Mouse (Mus musculus) skeletal muscle tissue, adult 2 months (tissue): ENCODE data around the gene Bag6.

Source experiments
- DNase-seq: peaks from one replicate; pipeline ENCODE4 v3.0.0-alpha.2; 2012; ENCODE audit warnings: low read depth, low spot score

Bag6 gene

DNA sequence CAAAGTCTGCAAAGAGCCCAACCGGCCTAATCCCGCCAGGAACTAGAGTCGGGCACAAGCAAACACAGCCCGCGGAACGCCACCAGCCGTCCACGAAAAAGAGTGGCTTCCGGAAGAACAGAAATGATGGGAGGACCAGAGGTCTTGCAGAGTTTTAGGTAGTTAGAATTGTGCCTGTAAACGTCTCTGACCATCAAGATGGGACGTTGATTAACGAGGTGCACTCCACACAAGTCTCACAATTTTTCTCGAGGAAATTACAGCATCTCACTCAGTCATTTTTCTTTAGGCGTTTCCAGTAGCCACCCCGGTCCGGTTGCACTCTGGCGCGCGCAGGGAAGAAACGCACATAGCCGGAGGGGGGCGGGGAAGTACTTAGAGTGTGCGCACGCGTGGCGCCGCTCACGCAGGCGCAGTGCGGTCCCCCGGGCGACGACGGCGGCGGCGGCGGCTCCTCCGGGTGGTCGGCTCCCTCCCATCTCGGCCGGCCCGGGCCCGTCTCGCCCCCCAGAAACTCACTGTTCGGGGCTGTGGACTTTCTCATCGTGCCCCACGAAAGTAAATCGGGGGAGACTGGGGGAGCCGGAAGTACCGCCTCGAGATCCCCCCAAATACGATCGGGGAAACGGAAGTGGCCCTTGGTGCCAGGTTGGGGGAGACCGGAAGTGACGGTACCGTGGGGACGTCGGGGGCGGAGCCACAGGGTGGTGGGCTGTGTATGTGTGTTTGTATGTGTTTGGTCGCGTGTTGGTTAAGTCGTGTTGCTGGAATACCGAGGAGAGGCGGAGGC, at the start of gene Bag6:
Gene Bag6 (plus strand): TSS at position 378 of the 790 bp plus-strand sequence.
- peak; percentile 91 for DNase-seq

- no peak for DNase-seq
These were observed 49.6 kb upstream of the Bag6 start, which contains the start of gene Ly6g6f for GRCm38 (mm10) chr17:35085208-35085865. Gene Ly6g6f (minus strand): TSS chr17:35085610.

DNA sequence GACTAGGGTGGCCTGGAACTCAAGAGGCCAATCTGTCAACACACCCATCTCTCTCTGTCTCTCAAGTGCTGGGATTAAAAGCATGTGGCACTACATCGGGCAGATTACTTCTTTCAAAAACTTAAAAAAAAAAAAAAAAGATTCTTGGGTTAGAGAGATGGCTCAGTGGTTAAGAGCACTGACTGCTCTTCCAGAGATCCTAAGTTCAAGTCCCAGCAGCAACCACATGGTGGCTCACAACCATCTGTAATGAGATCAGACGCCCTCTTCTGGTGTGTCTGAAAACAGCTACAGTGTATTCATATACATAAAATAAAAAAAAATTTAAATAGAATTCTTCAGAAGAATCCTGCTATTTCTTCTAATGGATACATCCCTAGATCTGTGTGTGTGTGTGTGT, 46.8 kb upstream of the Bag6 start:
- no peak for DNase-seq

DNA sequence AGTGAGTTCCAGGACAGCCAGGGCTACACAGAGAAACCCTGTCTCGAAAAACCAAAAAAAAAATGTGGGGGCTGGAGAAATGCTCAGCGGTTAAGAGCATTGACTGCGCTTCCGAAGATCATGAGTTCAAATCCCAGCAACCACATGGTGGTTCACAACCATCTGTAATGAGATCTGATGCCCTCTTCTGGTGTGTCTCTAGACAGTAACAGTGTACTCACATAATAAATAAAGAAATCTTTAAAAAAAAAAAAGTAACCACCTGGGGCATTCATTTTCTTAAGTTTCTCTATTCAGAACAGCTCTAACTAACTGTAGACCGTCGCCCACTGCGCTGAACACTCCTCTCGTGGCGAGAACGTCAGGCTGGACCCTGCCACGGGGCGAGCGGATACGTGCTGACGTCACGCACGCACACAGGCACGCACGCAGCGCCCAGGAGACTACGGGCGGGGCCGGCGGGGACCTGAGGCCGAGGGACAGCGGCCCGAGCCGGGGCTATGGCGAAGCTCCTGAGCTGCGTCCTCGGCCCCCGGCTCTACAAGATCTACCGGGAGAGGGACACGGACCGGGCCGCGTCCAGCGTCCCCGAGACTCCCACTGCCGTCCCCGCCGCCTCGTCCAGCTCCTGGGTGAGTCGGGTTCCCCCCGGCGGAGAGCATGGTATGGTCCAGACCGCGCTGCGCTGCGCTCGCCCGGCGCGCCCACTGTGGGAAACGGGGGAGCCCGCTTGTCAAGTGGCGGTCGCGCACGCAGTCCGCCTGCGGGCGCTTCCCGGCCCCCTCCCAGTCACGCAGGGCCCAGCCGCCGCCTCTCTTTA, 45.9 kb upstream of the Bag6 start, which contains the start of gene Abhd16a:
Gene Abhd16a (plus strand): TSS at position 439 of the 820 bp plus-strand sequence.
- peak; percentile 89 for DNase-seq

DNA sequence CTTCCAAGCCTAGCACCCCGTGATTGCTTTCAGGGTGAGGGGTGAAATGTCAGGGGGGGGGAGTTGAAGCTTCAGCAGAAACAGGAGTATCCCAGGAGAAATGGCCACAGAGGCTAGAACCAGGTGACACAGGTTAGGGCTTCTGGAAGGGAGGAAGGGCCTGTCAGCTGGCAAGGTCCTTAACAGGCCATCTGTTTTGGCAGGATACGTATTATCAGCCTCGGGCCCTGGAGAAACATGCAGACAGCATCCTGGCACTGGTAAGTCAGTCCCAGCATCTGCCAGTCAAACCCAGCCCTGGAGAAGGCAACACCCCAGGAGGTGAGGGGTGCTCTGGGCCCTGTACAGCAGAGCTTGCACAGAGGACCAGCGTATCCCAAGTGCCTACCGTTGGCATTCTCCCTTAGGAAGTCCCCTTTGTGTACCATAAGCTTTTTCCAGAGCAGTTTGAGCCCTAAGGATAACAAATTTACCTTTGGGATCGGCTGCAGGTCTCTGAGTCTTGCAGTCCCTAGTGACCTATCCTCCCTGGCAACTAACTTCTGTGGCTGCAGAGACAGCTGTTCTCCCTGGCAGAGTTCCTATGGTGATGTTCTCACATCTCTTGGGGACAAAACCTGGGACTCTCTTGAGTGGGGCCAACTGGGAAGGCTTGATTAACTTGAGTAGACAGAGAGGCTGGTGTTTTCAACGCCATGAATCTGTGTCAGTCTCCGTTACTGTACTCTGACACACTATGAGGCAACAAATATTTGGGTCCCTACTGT, 44.6 kb upstream of the Bag6 start:
- peak; percentile 65 for DNase-seq

GRCm38 (mm10) chr17:35092403-35093198, 42.4 kb upstream of the Bag6 start:
- no peak for DNase-seq

DNA sequence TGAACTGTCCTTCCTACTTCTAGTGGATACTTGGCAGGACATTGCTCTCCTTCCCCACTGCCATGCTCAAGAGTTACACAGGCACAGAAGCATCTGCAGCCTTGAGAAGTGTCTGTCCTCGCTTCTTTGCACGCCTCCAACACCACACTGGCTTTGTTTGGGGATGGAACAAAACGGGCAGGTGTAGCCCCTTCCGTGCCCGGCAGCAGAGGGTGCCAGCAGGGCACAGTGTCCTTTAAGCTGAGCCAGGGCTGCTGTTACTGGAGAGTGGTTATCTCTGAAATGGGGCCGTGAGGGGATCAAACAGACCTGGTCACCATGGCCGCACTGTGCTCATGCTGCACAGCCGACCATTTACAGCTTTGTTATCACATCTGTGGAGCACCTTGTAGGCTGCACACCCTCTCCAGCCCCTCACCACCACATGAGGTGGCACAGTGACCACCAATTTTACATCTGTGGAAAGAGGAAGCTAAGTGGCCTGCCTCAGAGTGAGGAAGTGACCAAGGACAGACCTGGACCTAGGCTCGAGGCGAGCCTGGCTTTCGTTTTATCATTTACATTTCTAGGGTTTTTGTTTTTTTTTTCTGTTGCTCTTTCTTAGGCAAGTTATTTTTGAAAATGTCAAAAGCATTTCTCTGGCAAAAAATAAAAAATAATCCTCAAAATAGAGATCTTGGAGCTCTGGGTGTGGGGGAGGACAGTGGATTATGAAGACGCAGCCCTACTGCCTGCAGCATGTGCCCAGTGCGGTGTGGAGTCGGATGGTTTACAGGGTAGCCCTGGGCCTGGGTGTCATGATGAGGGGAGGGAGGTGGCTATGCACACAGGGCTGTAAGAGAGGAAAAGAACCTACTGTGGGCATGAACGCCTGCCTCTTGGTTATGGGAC, 40.3 kb upstream of the Bag6 start:
- DNase-seq: no peak

- no peak for DNase-seq
These were observed 38.4 kb upstream of the Bag6 start for GRCm38 (mm10) chr17:35096597-35096996.

- no peak for DNase-seq
These were observed 37.8 kb upstream of the Bag6 start for GRCm38 (mm10) chr17:35097164-35097655.

DNA sequence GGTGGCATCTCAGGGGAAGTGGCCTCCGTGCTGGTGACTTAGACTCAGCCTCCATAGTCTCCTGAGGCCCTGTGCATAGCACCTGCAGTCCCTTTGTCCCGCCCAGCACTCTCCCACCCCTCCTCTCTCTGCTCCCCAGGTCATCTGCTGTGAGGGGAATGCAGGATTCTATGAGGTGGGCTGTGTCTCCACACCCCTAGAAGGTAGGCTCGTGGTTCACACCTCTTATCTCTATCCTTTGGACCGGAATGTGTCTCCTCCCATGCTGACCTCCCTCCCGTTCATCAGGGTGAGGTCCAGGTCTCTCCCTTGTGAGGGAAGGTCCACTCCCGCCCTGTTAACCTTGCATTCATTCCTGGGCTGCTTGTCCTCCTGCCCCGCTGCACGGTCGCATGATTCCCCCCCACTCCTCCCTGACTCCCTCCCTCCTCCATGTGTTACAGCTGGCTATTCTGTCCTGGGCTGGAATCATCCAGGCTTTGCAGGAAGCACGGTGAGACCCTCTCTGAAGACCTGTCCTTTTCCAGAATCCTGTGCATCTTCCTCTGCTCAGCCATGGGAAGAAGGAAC, 34.7 kb upstream of the Bag6 start:
- no peak for DNase-seq

DNA sequence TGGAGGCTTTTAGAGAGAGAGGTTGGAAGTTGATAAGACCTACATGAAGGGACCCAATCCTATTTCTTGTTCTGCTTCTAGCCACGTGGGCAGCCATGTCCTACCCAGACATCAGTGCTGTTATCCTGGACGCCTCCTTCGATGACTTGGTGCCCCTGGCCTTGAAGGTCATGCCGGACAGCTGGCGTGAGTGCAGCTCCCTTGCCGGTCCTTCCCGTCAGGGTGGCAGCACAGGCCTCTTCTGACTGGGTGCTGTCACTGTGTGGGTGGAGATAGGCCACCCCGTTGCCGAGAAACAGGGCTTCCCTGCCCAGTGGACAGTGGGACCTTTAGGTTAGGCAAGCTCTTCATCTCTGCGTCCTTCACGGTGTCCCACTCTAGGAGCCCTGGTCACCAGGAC, 33.8 kb upstream of the Bag6 start:
- no peak for DNase-seq

GRCm38 (mm10) chr17:35102299-35102698, 32.7 kb upstream of the Bag6 start:
- DNase-seq: no peak

- peak; percentile 23 for DNase-seq
These were observed 31.7 kb upstream of the Bag6 start for GRCm38 (mm10) chr17:35103221-35103690.

- no peak for DNase-seq
These were observed 30.9 kb upstream of the Bag6 start for GRCm38 (mm10) chr17:35104079-35104478.

DNA sequence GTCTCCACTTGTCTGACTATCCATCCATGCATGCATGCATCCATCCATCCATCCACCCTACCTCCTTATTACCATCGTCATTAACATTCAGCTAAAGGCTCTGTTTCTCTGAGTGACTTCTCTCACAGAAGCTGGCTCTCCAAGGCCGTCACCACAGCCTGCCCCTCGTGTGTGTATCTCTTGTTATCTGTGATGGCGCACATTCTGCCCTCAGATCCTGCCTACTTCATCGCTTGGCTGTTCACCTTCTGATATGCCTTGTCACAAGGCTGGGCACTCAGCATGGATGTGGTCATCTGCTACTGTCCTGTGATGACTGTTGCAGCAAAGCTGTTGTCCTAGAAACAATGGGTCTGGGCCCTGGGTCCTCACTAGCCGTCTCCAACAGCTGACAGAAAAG, 30.2 kb upstream of the Bag6 start:
- no peak for DNase-seq

- no peak for DNase-seq
These were observed 29.1 kb upstream of the Bag6 start for GRCm38 (mm10) chr17:35105740-35106389.

- DNase-seq: no peak
These were observed 28.5 kb upstream of the Bag6 start for GRCm38 (mm10) chr17:35106522-35106921.

GRCm38 (mm10) chr17:35108097-35108496, 26.9 kb upstream of the Bag6 start, which contains the start of gene Ly6g5c:
Gene Ly6g5c (plus strand): TSS chr17:35108279.
- no peak for DNase-seq
